Mouse (Mus musculus): Measurements from ENCODE around the gene Gmds.

GRCm38 (mm10) chr13:31909031-31909430 lies 429.5 kb downstream of the Gmds start:
- no peak for TF ChIP-seq CTCF (IDR thresholded peaks at IDR 0.05; ENCODE audit: extremely low read depth, insufficient read depth, low read length)
- TF ChIP-seq POLR2A (IDR thresholded peaks at IDR 0.05; ENCODE audit: extremely low read depth, insufficient read depth, low read length), result no peak
